Mouse (Mus musculus) heart, postnatal 0 days (tissue): ENCODE results near the gene Izumo1.

Experiments used
- CTCF ChIP-seq: IDR thresholded peaks from 2 replicates; pipeline ENCODE4 v1.5.1; 2016; ENCODE audit warnings: antibody characterized with exemption, control low read depth, low read depth
- EP300 ChIP-seq: IDR thresholded peaks from 2 replicates; pipeline ENCODE4 v1.6.1; 2016; ENCODE audit warnings: antibody characterized with exemption, low read depth

GRCm38 (mm10) chr7:45623507-45623906 lies 1.9 kb downstream of the Izumo1 start:
- TF ChIP-seq CTCF (no peak), EP300 (no peak)
